Mouse (Mus musculus): ENCODE data around the gene Ibsp. TPM values are rescaled to one million over a fixed set of nuclear protein-coding genes. Genes with fewer than 3 reads are reported as not detected.

Ibsp gene
- total RNA-seq, 2 experiments from 2014 or later = not detected

DNA sequence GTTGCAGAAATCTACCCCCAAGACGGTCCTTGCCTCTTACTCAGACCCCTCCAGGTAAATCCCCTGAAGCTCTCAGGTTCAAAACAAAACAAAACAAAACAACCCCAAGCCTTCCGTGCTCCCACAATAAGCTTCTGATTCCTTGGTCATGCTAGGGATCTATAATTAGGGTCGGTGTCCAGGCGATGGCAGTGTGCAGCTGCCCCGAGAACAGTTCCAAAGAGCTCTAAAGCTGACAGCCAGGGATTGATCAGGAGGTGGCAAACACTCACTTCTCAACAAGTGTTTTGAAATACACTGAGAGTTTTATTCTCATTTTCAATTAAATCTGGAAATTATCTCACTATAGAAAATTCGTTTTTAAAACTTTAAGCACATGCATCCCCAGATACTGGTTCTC lies 43.9 kb downstream of the Ibsp start:
- no peak for DNase-seq

DNA sequence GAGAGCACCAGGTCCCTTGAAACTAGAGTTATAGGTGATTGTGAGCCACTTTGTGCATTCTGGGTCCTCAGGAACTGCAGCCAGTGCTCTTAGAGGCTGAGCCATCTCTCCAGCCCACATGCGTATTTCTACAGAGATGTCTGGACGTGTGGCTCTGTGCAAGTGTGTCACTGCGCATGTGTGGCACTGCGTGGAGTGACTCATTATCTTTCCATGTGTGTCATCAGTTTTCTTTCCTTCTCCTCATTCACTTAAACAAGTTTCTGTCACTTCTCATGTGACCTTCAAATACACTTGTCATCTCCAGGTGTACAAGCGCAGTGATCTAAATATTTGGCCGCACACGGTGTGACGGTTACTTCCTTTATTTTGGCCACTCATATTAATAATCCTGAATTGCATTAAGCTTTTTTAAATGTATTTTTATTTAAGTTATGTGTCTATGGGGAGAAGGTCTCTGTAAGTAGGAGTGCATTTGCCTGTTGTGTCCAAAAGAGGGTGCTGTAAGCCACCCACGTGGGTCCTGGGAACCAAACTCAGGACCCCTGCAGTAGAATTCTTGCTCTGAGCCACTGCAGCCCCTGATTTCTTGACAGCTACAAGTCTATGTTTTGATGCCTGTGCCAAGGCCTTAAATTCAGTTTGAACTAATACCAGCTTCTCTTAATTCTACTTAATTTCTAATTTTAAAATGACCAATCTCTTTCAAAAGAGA lies 45.7 kb downstream of the Ibsp start:
- DNase-seq = no peak

DNA sequence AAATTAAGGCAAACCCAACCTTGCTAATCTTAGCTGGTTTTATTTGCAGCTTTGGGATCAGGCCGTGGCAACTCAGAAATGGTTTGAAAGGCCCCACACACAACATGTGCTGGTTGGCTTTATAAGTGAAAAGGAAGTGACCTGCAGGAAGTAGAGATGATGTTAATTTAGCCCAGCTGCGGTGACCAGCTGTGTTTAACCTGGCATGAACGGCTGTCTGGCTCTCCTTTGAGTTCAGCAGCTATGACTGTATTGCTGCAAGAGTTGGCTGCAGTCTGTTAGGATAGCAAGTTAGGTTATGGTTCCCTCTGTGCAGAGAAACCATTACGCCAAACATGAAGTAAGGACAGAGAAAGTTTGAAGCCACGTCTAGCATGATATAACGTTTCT lies 46.3 kb downstream of the Ibsp start:
- no peak for DNase-seq

DNA sequence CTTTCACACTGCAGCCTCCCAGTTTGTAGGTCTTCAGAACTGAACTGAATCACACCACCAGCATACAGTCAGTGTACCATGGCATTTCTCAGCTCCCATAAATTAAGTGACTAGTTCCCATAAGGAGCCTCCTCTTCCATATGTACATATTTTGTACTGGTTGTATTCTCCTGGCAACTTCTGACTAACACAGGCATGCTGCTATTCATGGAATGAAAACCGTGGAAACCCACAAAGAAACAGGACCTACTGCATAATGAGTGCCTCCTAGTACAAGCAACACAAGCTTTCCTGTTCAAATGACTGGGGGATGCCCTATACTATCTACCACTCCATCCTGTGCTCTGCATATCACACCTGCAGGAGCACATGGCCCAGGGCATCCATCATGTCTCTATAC lies 52.1 kb downstream of the Ibsp start:
- DNase-seq = no peak

- no peak for DNase-seq
These were observed 52.9 kb downstream of the Ibsp start for GRCm38 (mm10) chr5:104351874-104352273.

DNA sequence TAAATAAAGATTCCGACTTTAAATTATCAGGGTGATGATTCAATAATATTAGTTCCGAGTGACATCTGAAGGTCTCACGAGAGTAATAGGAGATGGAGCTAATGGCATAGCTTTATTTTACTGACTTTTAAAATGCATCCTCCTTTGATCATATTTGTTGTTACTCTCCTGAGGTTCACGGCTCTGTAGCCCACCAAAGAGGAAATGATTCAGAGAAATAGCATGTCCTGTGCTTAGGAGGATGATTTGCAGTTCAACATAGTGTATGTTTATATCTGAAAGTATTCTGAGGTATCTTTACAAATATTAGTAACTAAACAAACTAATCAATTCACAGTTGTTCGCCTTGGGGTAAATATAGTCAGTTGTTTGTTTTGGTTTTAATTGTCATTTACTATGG lies 58.6 kb downstream of the Ibsp start:
- DNase-seq = no peak

- DNase-seq = no peak
These were observed 59.6 kb downstream of the Ibsp start for GRCm38 (mm10) chr5:104358592-104358991.

GRCm38 (mm10) chr5:104359257-104359656 lies 60.3 kb downstream of the Ibsp start:
- no peak for DNase-seq

Small RNA genes within 50 kb of the gene (microRNA-seq; reads per million reads assigned to microRNA genes)
- gene Gm23616 (ENCODE audit: borderline replicate concordance in 2 of 2) = 0 reads per million in 2 experiments

Other genes starting within 250 kb of the Ibsp start
- gene Gm17660, start 221.6 kb upstream of the Ibsp start, total RNA-seq (2021) = not detected
- 100 to 1,000 TPM; 106 to 110 TPM for gene Sparcl1, start 185.4 kb upstream of the Ibsp start, total RNA-seq (2021)
- gene Dspp, start 128.5 kb upstream of the Ibsp start, total RNA-seq (2021) = not detected
- 1 to 10 TPM; 2.0 to 2.2 TPM for gene Dmp1, start 96.6 kb upstream of the Ibsp start, total RNA-seq (2021)
- gene Mepe, start 26.2 kb downstream of the Ibsp start, total RNA-seq (2021) = not detected
- 1 to 10 TPM; 2.6 to 3.3 TPM for gene Spp1, start 135.9 kb downstream of the Ibsp start, total RNA-seq (2021)
- gene Pkd2, start 160.3 kb downstream of the Ibsp start, total RNA-seq (2021) = 10 to 100 TPM; 11.8 to 13.4 TPM
- 1 to 10 TPM; 3.7 to 4.7 TPM for gene BC005561, start 209.2 kb downstream of the Ibsp start, total RNA-seq (2021)

All from gastrocnemius, postnatal 25 days (tissue).